Mouse (Mus musculus) ES-Bruce4 (cell line): ENCODE measurements around the gene Isg20.

ENCODE experiments used
- CTCF ChIP-seq: IDR thresholded peaks from one replicate; pipeline ENCODE4 v1.8.1; 2011; ENCODE audit warnings: low read depth, low read length
- EP300 ChIP-seq: IDR thresholded peaks from 2 replicates; pipeline ENCODE4 v1.6.1; 2011; ENCODE audit warnings: low read depth, low read length; ENCODE audit not compliant: insufficient read depth

- TF ChIP-seq CTCF, result no peak
- TF ChIP-seq EP300, result no peak
Measured at GRCm38 (mm10) chr7:78942544-78942943, 29.3 kb downstream of the Isg20 start.
